Mouse (Mus musculus) lung, postnatal 36 days (tissue): ENCODE measurements at regions not wholly inside any gene's neighbourhood (a gene's known extent, or its start where the extent isn't known, plus 50 kb on each side); places are given as distances from the start of the nearest gene placed in this dataset.
A peak's percentile ranks its signal among the peaks of the same experiment; 100 is the strongest.

Experiments
- DNase-seq: peaks from one replicate; pipeline ENCODE4 v3.0.0; 2022; ENCODE audit warnings: mixed read lengths

GRCm38 (mm10) chr2:178542032-178542431 lies 111.7 kb downstream of the Cdh26 start:
- peak; percentile 72 for DNase-seq

- DNase-seq, result no peak
These were observed 114.1 kb downstream of the Cdh26 start for GRCm38 (mm10) chr2:178544411-178544810.

- DNase-seq, result no peak
These were observed 115.4 kb downstream of the Cdh26 start for GRCm38 (mm10) chr2:178545601-178546352.

GRCm38 (mm10) chr2:178546353-178546720 lies 116.0 kb downstream of the Cdh26 start:
- no peak for DNase-seq

- peak; percentile 9 for DNase-seq
These were observed 116.6 kb downstream of the Cdh26 start for GRCm38 (mm10) chr2:178546888-178547287.

GRCm38 (mm10) chr2:178548937-178549336 lies 118.6 kb downstream of the Cdh26 start:
- no peak for DNase-seq

GRCm38 (mm10) chr2:178553736-178554135 lies 123.4 kb downstream of the Cdh26 start:
- DNase-seq, result no peak

- DNase-seq, result no peak
These were observed 125.5 kb downstream of the Cdh26 start for GRCm38 (mm10) chr2:178555692-178556340.

- no peak for DNase-seq
These were observed 127.6 kb downstream of the Cdh26 start for GRCm38 (mm10) chr2:178557934-178558333.

- no peak for DNase-seq
These were observed 133.0 kb downstream of the Cdh26 start for GRCm38 (mm10) chr2:178563287-178563686.

- DNase-seq, result no peak
These were observed 135.1 kb downstream of the Cdh26 start for GRCm38 (mm10) chr2:178565368-178565818.

GRCm38 (mm10) chr2:178567493-178567892 lies 137.2 kb downstream of the Cdh26 start:
- DNase-seq, result no peak

- DNase-seq, result no peak
These were observed 142.0 kb downstream of the Cdh26 start for GRCm38 (mm10) chr2:178572301-178572700.

GRCm38 (mm10) chr2:178574859-178575258 lies 144.5 kb downstream of the Cdh26 start:
- DNase-seq, result peak; percentile 88

GRCm38 (mm10) chr2:178575403-178575802 lies 145.1 kb downstream of the Cdh26 start:
- no peak for DNase-seq

- peak; percentile 24 for DNase-seq
These were observed 145.7 kb downstream of the Cdh26 start for GRCm38 (mm10) chr2:178576067-178576466.

- DNase-seq, result no peak
These were observed 149.2 kb downstream of the Cdh26 start for GRCm38 (mm10) chr2:178579571-178579970.

GRCm38 (mm10) chr2:178581306-178581705 lies 151.0 kb downstream of the Cdh26 start:
- peak; percentile 35 for DNase-seq

- no peak for DNase-seq
These were observed 154.7 kb downstream of the Cdh26 start for GRCm38 (mm10) chr2:178584970-178585566.

- DNase-seq, result no peak
These were observed 156.9 kb downstream of the Cdh26 start for GRCm38 (mm10) chr2:178587134-178587636.

- no peak for DNase-seq
These were observed 163.4 kb downstream of the Cdh26 start for GRCm38 (mm10) chr2:178593743-178594142.

- peak; percentile 24 for DNase-seq
These were observed 163.8 kb downstream of the Cdh26 start for GRCm38 (mm10) chr2:178594177-178594576.

GRCm38 (mm10) chr2:178596312-178597083 lies 166.2 kb downstream of the Cdh26 start:
- DNase-seq, result peak; percentile 49
